Mouse (Mus musculus) midbrain, embryonic 15.5 days (tissue): ENCODE data around the gene Tnfsf13. TPM values are rescaled to one million over a fixed set of nuclear protein-coding genes. Genes with fewer than 3 reads are reported as not detected.
A peak's percentile ranks its signal among the peaks of the same experiment; 100 is the strongest.

Source experiments
- ATAC-seq: fragments of 200-750 bp; cut with Nextera tagmentation; replicated peaks from 2 replicates; pipeline ENCODE4 v1.8.0; 2017; ENCODE audit warnings: moderate TSS enrichment
- H3K27ac ChIP-seq: fragments of 300-500 bp; sonication (generic); 2 replicates; pipeline ENCODE4 v1.5.1; 2015; ENCODE audit warnings: mild to moderate bottlenecking, inconsistent platforms
- H3K27me3 ChIP-seq: fragments of 300-500 bp; sonication (generic); replicated peaks from 2 replicates; pipeline ENCODE4 v1.6.1; 2015; ENCODE audit warnings: inconsistent platforms
- H3K36me3 ChIP-seq: fragments of 300-500 bp; sonication (generic); replicated peaks from 2 replicates; pipeline ENCODE4 v1.6.1; 2015; ENCODE audit warnings: inconsistent platforms
- H3K4me1 ChIP-seq: fragments of 300-500 bp; sonication (generic); 2 replicates; pipeline ENCODE4 v1.6.1; 2015; ENCODE audit warnings: inconsistent platforms
- H3K4me2 ChIP-seq: fragments of 300-500 bp; sonication (generic); 2 replicates; pipeline ENCODE4 v1.6.1; 2015; ENCODE audit warnings: inconsistent platforms, mild to moderate bottlenecking, moderate library complexity
- H3K4me3 ChIP-seq: fragments of 300-500 bp; sonication (generic); 2 replicates; pipeline ENCODE4 v1.5.1; 2015; ENCODE audit warnings: mild to moderate bottlenecking, inconsistent platforms
- H3K9ac ChIP-seq: fragments of 300-500 bp; sonication (generic); 2 replicates; pipeline ENCODE4 v1.6.1; 2015; ENCODE audit warnings: mild to moderate bottlenecking, inconsistent platforms
- H3K9me3 ChIP-seq: fragments of 300-500 bp; sonication (generic); 2 replicates; pipeline ENCODE4 v1.6.1; 2016; ENCODE audit warnings: inconsistent platforms
- WGBS: fragments of 180-500 bp; shearing (Covaris S2); methylation state at CpG from one replicate; pipeline ENCODE4 v1.1.7; 2015; ENCODE audit warnings: mixed read lengths; 5-methylcytosine and 5-hydroxymethylcytosine counted together
- polyA plus RNA-seq: library from polyadenylated mRNA; unstranded; fragments of >200 nt; fragmentation: Nextera tagmentation; extraction: Ambion mirVana; gene quantifications from 2 replicates; pipeline ENCODE4 v1.2.1, GENCODE M21; 2015

Tnfsf13 gene
- polyA plus RNA-seq, 1 experiment from 2014 or later = 0.68 TPM

GRCm38 (mm10) chr11:69670786-69671725 lies 14.5 kb downstream of the Tnfsf13 start:
- 1% methylated on average over 58 of the region's 61 CpGs for WGBS
- Histone ChIP-seq H3K9me3 (no peaks in the 10 kb centered on the region), H3K4me2 (peak overlapping the region; percentile 94), H3K27me3 (no peaks in the 10 kb centered on the region), H3K27ac (peak overlapping the region; percentile 98), H3K4me1 (peaks cover 34% of the 10 kb centered on the region), H3K4me3 (peak overlapping the region; percentile 100), H3K36me3 (peaks cover 48% of the 10 kb centered on the region), H3K9ac (peak overlapping the region; percentile 99)
- peak; percentile 70 for ATAC-seq

GRCm38 (mm10) chr11:69666665-69667005 lies 18.9 kb downstream of the Tnfsf13 start:
- Histone ChIP-seq H3K36me3 (peaks cover 50% of the 10 kb centered on the region), H3K4me3 (no peak overlapping the region), H3K4me1 (peaks cover 38% of the 10 kb centered on the region), H3K9ac (no peak overlapping the region), H3K4me2 (no peak overlapping the region), H3K27ac (no peak overlapping the region), H3K9me3 (no peaks in the 10 kb centered on the region), H3K27me3 (no peaks in the 10 kb centered on the region)
- no peak for ATAC-seq
- 91% methylated on average over 3 of the region's 3 CpGs for WGBS

GRCm38 (mm10) chr11:69665961-69666664 lies 19.5 kb downstream of the Tnfsf13 start, which contains the start of gene Cd68:
Gene Cd68, minus strand, starts transcription at chr11:69666153.
- no peak within 1 kb of the TSS for H3K4me3 ChIP-seq
- peaks cover 50% of the 10 kb centered on the region for H3K36me3 ChIP-seq
- no peaks in the 10 kb centered on the region for H3K27me3 ChIP-seq
- H3K9me3 ChIP-seq = no peaks in the 10 kb centered on the region
- ATAC-seq = no peak
- H3K9ac ChIP-seq = no peak within 1 kb of the TSS
- H3K4me1 ChIP-seq = peaks cover 43% of the 10 kb centered on the region
- no peak within 1 kb of the TSS for H3K4me2 ChIP-seq
- WGBS = 32% methylated on average over 7 of the region's 7 CpGs
- H3K27ac ChIP-seq = peak within 1 kb of the TSS; percentile 17; the same call in 1 of the 2 replicates

GRCm38 (mm10) chr11:69665457-69665960 lies 20.1 kb downstream of the Tnfsf13 start:
- Histone ChIP-seq H3K9me3 (no peaks in the 10 kb centered on the region), H3K4me1 (peaks cover 43% of the 10 kb centered on the region), H3K4me2 (no peak overlapping the region), H3K9ac (no peak overlapping the region), H3K27me3 (no peaks in the 10 kb centered on the region), H3K27ac (0 out of 2 replicates have a peak overlapping the region, but pooled peaks have one; percentile 17), H3K36me3 (peaks cover 50% of the 10 kb centered on the region), H3K4me3 (no peak overlapping the region)
- 83% methylated on average over 9 of the region's 9 CpGs for WGBS
- no peak for ATAC-seq

GRCm38 (mm10) chr11:69664841-69665240 lies 20.7 kb downstream of the Tnfsf13 start:
- ATAC-seq = no peak

GRCm38 (mm10) chr11:69663795-69664194 lies 21.8 kb downstream of the Tnfsf13 start:
- Histone ChIP-seq H3K9ac (no peak overlapping the region), H3K27ac (peak overlapping the region; percentile 97), H3K4me1 (peaks cover 32% of the 10 kb centered on the region), H3K9me3 (no peaks in the 10 kb centered on the region), H3K36me3 (peaks cover 43% of the 10 kb centered on the region), H3K4me2 (no peak overlapping the region), H3K27me3 (no peaks in the 10 kb centered on the region), H3K4me3 (no peak overlapping the region)
- no peak for ATAC-seq
- WGBS = 89% methylated on average over 6 of the region's 6 CpGs

More at GRCm38 (mm10) chr11:69664841-69665240, 20.7 kb downstream of the Tnfsf13 start:
- 93% methylated on average over 7 of the region's 7 CpGs for whole genome bisulfite sequencing
- Histone ChIP-seq H3K27me3 (no peaks in the 10 kb centered on the region), H3K4me3 (no peak overlapping the region), H3K4me1 (peaks cover 41% of the 10 kb centered on the region), H3K9ac (no peak overlapping the region), H3K27ac (no peak overlapping the region), H3K4me2 (no peak overlapping the region), H3K36me3 (peaks cover 49% of the 10 kb centered on the region), H3K9me3 (no peaks in the 10 kb centered on the region)

GRCm38 (mm10) chr11:69662967-69663671 lies 22.5 kb downstream of the Tnfsf13 start:
- Histone ChIP-seq H3K27ac (peak overlapping the region; percentile 97), H3K4me1 (peaks cover 28% of the 10 kb centered on the region), H3K4me2 (peak overlapping the region; percentile 61), H3K4me3 (peak overlapping the region; percentile 67), H3K36me3 (peaks cover 37% of the 10 kb centered on the region), H3K9me3 (no peaks in the 10 kb centered on the region), H3K9ac (peak overlapping the region; percentile 48), H3K27me3 (no peaks in the 10 kb centered on the region)
- peak; percentile 41 for ATAC-seq
- 70% methylated on average over 13 of the region's 13 CpGs for WGBS

GRCm38 (mm10) chr11:69662213-69662966 lies 23.2 kb downstream of the Tnfsf13 start, which contains the start of gene Mpdu1:
Gene Mpdu1, minus strand, starts transcription at chr11:69662642.
- ATAC-seq = peak; percentile 95
- WGBS = under 1% methylated on average over 48 of the region's 48 CpGs
- Histone ChIP-seq H3K9me3 (no peaks in the 10 kb centered on the region), H3K9ac (peak within 1 kb of the TSS; percentile 69), H3K36me3 (peaks cover 38% of the 10 kb centered on the region), H3K4me2 (peak within 1 kb of the TSS; percentile 61), H3K27me3 (no peaks in the 10 kb centered on the region), H3K4me1 (peaks cover 28% of the 10 kb centered on the region), H3K4me3 (peak within 1 kb of the TSS; percentile 67), H3K27ac (peak within 1 kb of the TSS; percentile 97)

- H3K9ac ChIP-seq = peak overlapping the region; percentile 69
- 76% methylated on average over 3 of the region's 3 CpGs for WGBS
- ATAC-seq = no peak
- peaks cover 31% of the 10 kb centered on the region for H3K4me1 ChIP-seq
- H3K36me3 ChIP-seq = peaks cover 42% of the 10 kb centered on the region
- H3K27me3 ChIP-seq = no peaks in the 10 kb centered on the region
- H3K9me3 ChIP-seq = no peaks in the 10 kb centered on the region
- peak overlapping the region; percentile 67 for H3K4me3 ChIP-seq
- H3K27ac ChIP-seq = peak overlapping the region; percentile 97
- peak overlapping the region; percentile 61 for H3K4me2 ChIP-seq
These were observed 24.2 kb downstream of the Tnfsf13 start for GRCm38 (mm10) chr11:69661221-69661881.

- Histone ChIP-seq H3K9ac (no peak overlapping the region), H3K36me3 (peaks cover 25% of the 10 kb centered on the region), H3K9me3 (no peaks in the 10 kb centered on the region), H3K27ac (no peak overlapping the region), H3K27me3 (no peaks in the 10 kb centered on the region), H3K4me2 (no peak overlapping the region), H3K4me3 (no peak overlapping the region), H3K4me1 (peaks cover 26% of the 10 kb centered on the region)
- WGBS = 87% methylated on average over 15 of the region's 15 CpGs
- ATAC-seq = no peak
These were observed 28.1 kb downstream of the Tnfsf13 start for GRCm38 (mm10) chr11:69657462-69657881.
